Mouse (Mus musculus): ENCODE measurements around the gene Snx30.

The Snx30 gene

DNA sequence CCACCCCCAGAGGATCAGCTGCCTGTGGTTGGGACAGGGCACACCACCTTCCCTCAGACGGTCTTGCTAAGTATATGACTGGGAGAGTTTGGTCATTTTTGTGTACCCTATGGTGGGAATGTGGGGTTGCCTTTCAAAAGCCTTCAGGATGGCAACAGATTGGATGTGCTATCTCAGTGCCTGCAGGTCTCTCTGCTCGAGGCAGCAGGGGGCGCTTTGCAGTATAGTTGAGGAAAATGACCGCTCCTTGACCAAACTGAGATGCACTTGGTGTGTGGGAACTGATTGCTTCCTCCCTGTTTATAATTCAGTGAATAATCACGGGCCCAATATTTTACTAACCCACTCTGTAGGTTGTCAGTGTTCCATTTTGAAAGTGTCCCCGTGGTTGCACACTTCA lies 96.9 kb downstream of the Snx30 start:
- DNase-seq (ENCODE audit: extremely low spot score, low spot score), result no peak

DNA sequence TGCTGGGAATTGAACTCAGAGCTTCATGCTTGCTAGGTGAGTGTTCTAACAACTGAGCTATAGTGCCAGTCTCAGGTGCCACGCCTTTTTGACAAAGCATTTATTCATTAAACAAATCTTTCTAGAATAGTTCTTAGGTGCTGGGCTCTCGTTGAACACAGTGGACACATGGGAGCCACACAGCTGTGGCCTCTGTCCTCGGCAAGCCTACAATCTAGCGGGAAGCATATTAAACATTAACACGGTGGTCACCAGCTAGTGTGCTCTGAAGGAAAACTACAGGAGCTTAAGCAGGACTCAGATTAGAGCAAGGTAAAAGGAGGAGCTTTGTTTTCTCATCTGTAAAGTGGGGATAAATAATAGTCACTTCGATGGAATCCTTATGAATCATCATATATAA lies 101.5 kb downstream of the Snx30 start:
- DNase-seq (ENCODE audit: extremely low spot score, low spot score), result no peak

DNA sequence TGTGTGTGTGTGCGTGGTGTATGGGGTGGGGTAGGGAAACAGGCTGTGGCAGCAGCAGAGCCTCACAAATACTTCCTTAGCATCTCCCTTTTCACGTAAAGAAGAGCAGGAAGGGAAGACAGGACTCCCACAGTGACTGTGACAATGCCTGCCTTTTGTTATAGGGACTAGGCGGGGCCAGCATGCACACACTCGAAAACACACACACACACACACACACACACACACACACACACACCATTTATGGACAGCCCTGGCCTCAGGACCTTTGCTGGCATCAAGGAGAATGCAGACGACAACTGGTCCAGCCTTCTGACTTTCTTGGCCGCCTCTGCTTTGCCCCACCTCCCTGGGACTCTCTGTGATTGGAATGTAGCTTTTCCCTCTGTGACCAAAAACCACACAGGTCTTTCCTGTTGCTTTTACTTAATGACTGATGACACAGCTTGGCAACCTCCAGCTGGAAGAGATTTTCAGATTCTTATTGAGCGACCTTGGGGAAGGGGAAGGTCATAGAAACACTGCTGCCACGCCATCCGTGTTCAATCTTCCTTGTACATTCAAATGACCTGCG lies 102.1 kb downstream of the Snx30 start:
- no peak for DNase-seq (ENCODE audit: extremely low spot score, low spot score)

DNA sequence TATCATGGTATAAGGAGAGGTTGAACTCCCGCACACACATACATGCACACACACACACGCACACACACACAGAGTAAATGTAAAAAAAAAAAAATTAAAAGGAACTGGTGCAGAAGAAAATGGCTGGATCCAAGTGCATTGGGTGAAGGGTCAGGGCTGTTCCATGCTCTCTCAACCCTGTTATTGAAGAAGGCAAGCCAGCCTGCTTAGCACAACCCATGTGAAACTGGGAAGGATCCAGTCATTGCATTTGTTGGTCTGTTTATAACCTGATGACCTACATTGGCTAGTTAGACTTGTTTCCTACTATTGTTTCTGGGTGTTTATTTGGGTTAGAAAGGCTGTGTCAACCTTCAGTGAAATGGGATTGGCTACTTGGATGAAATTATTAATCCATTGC lies 103.1 kb downstream of the Snx30 start:
- DNase-seq (ENCODE audit: extremely low spot score, low spot score), result no peak

DNA sequence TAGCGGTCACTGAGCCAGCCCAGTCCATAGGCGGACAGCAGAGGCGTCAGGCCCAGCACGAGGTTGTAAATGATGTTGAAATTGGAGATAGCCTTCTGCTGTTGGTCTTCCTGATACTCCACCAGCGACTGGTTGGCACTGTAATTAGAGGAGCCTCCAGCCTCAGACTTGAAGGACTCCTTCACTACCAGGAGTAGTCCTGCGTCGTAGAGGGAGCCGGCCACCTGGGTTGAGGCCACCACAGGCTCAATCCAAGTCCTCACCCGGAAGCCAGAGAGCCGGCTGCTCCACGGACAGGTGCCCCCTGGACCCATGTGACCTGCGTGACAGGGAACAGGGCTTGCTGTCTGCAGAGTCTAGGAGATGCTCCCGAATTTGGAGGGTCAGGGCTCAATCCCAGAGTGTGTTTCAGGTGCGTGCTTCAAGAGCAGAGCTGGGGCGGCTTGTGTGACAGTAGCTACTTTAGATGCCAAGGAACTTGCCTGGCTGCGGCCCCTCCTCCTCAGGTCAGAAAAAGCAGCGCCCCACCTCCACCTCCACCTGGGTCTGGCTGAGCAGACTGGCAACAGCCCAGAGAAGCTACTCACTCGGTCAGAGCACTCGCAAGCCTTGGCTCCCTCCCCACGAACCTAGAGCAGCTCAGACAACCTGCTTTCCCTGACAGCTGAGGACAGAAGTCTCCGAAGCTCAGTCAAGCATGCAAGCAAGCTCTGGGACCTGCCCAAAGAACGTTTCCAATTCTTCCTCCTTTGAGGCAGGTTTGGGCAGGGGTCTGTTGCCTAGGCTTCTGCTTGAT lies 109.2 kb downstream of the Snx30 start, which contains the start of gene Slc46a2:
TSS of gene Slc46a2 (minus strand) at position 449 of the 796 bp plus-strand sequence.
- DNase-seq (ENCODE audit: extremely low spot score, low spot score), result no peak

DNA sequence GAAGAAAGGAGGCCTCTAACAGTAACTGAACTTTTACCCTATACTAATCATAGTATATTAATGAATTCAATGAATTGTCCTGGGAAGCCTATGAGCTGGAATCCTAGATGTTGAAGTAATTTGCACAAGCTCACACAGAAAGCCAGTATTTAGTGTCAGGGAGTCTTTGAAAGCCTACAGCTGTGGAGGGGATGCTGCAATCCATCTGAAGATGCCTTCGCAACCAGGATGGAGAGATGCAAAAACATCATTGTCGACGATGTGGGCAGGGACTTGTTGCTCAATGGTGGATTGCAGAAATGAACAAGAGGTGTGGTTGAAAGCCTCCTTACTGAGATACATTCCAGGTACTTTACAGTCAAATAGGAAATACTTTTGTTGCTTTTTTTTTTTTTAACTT lies 112.3 kb downstream of the Snx30 start:
- no peak for DNase-seq (ENCODE audit: extremely low spot score, low spot score)

DNA sequence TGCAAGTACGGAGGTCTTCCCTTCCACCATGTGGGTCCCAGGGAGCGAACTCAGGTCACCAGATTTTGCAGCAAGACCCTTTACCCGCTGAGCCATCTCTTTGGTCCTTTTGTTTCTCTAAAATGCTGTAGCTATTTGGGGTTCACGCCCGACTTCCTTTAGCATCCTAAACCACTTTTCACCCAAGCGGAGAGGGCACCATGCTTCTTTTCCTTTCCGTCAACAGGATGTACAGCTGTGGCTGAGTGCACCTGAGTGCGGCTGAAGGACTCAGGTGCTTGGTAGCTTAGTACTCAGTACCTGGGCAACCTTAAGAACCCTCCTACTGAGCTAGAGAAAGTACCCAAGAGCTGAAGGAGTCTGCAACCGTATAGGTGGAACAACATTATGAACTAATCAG lies 119.4 kb downstream of the Snx30 start:
- DNase-seq (ENCODE audit: extremely low spot score, low spot score), result no peak

DNA sequence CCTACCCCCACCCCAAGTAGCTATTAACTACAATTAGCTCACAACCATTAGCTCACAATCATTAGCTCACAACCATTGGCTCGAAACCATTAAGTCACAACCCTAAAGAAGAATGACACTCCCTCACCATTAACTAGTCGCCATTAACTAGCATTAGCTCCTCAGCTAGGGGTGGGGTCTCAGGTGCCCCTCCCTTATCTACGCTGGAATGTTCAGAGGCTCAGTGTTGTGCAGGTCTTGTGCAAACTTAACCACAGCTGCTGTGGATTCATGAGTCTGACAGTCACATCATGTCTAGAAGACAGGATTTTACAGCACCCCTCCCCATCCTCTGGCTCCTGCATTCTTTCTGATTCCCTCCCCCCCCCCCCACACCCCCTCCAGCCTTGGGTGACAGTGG lies 122.0 kb downstream of the Snx30 start:
- DNase-seq (ENCODE audit: extremely low spot score, low spot score), result no peak

DNA sequence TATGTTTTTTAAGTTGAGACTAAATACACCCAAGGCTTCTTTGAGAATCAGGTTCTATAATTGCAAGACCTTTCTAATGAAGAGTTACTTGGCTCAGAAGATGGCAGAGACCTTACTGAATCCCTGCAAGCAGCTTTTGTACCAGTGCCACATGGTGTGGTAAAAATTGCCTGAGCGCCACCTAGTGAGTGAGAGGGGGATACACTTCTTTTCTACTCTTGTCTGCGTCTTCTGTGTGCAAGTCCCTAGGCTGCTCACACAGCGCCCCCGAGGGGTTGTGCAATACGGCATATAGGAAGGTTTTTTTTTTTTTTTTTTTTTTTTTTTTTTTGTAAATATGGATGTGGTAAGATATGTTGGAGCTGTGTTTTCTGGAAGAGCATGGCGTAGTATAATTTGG lies 122.7 kb downstream of the Snx30 start:
- DNase-seq (ENCODE audit: extremely low spot score, low spot score), result peak; percentile 45

DNA sequence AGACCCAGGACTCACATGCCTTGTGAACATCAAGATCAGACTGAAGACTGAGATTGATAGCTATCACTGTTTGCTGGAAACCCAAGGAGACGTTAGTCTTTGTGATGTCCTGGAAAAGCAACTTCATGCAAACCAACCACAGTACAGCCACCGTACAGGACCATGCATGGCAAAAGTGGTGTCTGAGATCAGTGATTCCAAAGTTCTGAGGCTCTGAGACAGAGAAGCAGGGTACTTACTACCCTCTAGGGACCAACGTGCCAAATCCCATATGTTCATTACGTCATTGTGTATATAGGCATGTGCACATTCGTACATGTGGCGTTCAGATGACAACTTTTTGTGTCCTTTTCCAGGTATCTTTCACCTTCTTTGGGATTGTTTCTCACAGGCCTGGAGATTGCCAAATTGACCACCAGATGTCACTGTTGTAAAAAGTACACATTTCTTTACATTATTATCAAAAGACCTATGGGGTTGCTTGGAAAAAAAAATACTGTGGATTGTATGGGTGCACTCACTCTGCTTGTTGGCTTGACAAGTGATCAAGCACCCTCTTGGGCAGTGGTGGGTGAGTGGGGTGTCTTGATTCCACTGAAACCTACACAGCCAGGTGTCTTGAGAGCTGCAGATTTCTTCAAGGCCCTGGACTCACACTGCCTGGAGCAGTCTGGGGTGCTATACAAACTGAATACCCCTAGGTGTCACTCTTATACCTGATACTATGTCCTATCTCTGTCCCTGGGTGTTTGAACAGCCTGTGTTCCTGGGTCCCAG lies 127.1 kb downstream of the Snx30 start:
- peak; percentile 20 for DNase-seq (ENCODE audit: extremely low spot score, low spot score)

DNA sequence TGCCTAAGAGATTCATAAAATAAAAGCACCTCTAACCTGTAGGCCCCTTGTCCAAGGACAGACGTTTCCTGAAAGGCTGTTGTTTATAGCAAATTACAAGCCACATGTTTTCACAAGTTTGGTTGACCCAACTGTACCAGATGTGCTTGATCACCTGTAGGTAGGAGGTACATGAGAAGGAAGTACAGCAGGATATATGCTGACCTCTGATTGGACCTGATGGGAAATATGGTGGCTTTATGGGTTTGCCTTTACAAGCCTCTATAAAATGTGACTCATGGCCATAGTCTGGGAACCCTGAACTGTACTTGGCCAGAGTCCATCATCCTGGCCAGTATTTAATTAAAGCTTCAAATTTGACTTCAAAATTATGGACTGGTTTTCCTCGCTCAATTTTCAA lies 131.9 kb downstream of the Snx30 start:
- DNase-seq (ENCODE audit: extremely low spot score, low spot score), result no peak
